Mouse (Mus musculus): Measurements from ENCODE around the gene Morn2. TPM values are rescaled to one million over a fixed set of nuclear protein-coding genes. Genes with fewer than 3 reads are reported as not detected.

Morn2 gene
- polyA plus RNA-seq, 1 experiment from 2014 or later: 48.7 TPM

DNA sequence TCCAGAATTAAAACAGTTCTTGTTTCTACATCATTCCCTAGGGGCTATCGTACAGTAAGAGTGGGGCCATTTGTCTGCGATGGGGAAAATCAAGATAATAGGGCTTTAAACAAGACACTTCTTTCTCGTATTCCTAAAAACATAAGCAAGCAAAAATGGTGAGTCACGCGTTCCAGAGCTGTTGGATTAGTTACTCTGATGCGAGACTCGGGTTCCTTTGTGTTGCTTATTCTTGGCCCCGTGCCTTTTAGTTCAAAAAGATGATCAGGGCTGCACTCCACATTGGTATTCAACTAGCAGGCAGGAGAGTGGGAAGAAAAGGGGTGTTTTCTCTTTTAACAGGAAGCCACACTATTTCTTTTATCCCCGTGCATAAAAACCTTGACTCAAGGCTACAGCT, 21.8 kb downstream of the Morn2 start:
- Histone ChIP-seq H3K9ac (ENCODE audit: low read depth, low read length) (no peak overlapping the region), H3K27ac (ENCODE audit: low read length) (no peak overlapping the region), H3K27me3 (ENCODE audit: control insufficient read depth, insufficient read depth, low read depth, low read length) (no peaks in the 10 kb centered on the region), H3K4me3 (ENCODE audit: low read depth, low read length) (no peak overlapping the region), H3K4me1 (ENCODE audit: control insufficient read depth, insufficient read depth, low read length) (peaks cover 5% of the 10 kb centered on the region), H3K4me2 (ENCODE audit: low read length) (no peak overlapping the region), H3K36me3 (ENCODE audit: control insufficient read depth, insufficient read depth, low read length) (no peaks in the 10 kb centered on the region), H3K9me3 (replicated peaks; ENCODE audit: control insufficient read depth, low read length, poor library complexity, severe bottlenecking) (no peaks in the 10 kb centered on the region)
- 43% methylated on average over 9 of the region's 9 CpGs for WGBS
- ATAC-seq: peak; percentile 58; the same call in 1 of the 2 replicates

DNA sequence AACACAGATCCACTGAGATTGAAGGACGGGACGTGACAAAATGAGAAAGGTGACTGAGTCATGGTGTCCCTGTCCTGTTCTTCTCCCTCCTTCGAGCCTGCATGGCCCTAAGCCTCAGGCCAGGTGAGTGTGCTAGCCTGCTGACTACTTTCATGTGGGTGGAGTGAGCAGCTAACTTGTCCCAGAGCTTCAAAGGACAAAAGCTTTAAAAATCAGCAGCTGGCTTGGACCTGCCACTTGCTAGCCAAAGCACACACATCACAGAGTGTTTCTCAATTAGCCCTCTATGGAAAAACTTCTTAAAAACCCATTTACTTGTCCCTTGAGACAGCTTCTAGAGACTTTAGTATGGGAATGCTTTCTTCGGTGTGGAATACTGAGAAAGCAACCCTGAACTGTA, 22.4 kb downstream of the Morn2 start:
- Histone ChIP-seq H3K4me3 (ENCODE audit: low read depth, low read length) (no peak overlapping the region), H3K4me1 (ENCODE audit: control insufficient read depth, insufficient read depth, low read length) (peaks cover 5% of the 10 kb centered on the region), H3K36me3 (ENCODE audit: control insufficient read depth, insufficient read depth, low read length) (no peaks in the 10 kb centered on the region), H3K9ac (ENCODE audit: low read depth, low read length) (no peak overlapping the region), H3K9me3 (replicated peaks; ENCODE audit: control insufficient read depth, low read length, poor library complexity, severe bottlenecking) (no peaks in the 10 kb centered on the region), H3K27ac (ENCODE audit: low read length) (no peak overlapping the region), H3K4me2 (ENCODE audit: low read length) (no peak overlapping the region), H3K27me3 (ENCODE audit: control insufficient read depth, insufficient read depth, low read depth, low read length) (no peaks in the 10 kb centered on the region)
- no peak for ATAC-seq
- WGBS: 85% methylated on average over 4 of the region's 4 CpGs

DNA sequence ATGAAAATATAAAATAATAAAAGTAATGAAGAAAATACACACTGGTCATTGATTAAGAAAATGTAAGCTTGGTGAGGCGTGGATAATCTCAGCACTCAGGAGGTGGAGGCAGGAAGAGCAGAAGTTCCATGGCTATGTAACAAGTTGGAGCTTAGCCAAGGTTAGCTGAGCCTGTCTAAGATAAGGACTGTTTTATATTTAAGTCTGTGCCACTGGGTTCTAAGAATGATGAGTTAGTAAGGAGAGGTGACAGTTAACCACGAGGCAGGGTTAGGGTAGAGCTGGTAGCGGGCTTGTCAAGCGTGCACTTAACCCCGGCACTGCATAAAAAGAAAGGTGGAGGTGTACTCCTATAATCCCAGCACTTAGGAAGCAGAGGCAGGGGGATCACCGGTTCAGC, 32.2 kb downstream of the Morn2 start:
- no peaks in the 10 kb centered on the region for H3K27me3 ChIP-seq (ENCODE audit: control insufficient read depth, insufficient read depth, low read depth, low read length)
- no peak overlapping the region for H3K4me3 ChIP-seq (ENCODE audit: low read depth, low read length)
- no peak overlapping the region for H3K4me2 ChIP-seq (ENCODE audit: low read length)
- no peak for ATAC-seq
- no peaks in the 10 kb centered on the region for H3K4me1 ChIP-seq (ENCODE audit: control insufficient read depth, insufficient read depth, low read length)
- no peak overlapping the region for H3K9ac ChIP-seq (ENCODE audit: low read depth, low read length)
- no peaks in the 10 kb centered on the region for H3K9me3 ChIP-seq (replicated peaks; ENCODE audit: control insufficient read depth, low read length, poor library complexity, severe bottlenecking)
- WGBS: 93% methylated on average over 6 of the region's 6 CpGs
- H3K36me3 ChIP-seq (ENCODE audit: control insufficient read depth, insufficient read depth, low read length): no peaks in the 10 kb centered on the region
- no peak overlapping the region for H3K27ac ChIP-seq (ENCODE audit: low read length)

DNA sequence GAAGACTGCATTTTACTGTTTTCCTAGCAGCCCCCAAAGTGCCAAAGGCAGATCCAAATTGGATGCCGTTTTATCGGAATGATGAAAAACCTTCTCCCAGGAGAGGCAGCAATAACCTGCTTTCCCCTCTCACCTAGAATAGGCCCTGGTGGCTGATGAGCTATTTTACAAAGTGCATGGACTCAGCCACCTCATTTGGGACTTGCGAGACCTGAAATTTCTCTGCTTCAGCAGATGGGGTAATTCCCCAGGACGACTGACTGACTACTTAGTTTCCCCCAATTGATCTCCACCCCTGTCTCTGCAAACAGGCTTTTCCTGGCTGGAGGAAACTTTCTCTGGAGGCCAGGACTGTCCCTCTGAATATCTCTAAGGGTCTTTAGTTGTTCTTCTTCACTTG, 33.0 kb downstream of the Morn2 start:
- H3K4me3 ChIP-seq (ENCODE audit: low read depth, low read length): no peak overlapping the region
- H3K27ac ChIP-seq (ENCODE audit: low read length): no peak overlapping the region
- H3K36me3 ChIP-seq (ENCODE audit: control insufficient read depth, insufficient read depth, low read length): no peaks in the 10 kb centered on the region
- H3K4me1 ChIP-seq (ENCODE audit: control insufficient read depth, insufficient read depth, low read length): no peaks in the 10 kb centered on the region
- WGBS: 83% methylated on average over 4 of the region's 4 CpGs
- H3K9me3 ChIP-seq (replicated peaks; ENCODE audit: control insufficient read depth, low read length, poor library complexity, severe bottlenecking): no peaks in the 10 kb centered on the region
- no peaks in the 10 kb centered on the region for H3K27me3 ChIP-seq (ENCODE audit: control insufficient read depth, insufficient read depth, low read depth, low read length)
- no peak overlapping the region for H3K9ac ChIP-seq (ENCODE audit: low read depth, low read length)
- ATAC-seq: no peak
- H3K4me2 ChIP-seq (ENCODE audit: low read length): no peak overlapping the region

DNA sequence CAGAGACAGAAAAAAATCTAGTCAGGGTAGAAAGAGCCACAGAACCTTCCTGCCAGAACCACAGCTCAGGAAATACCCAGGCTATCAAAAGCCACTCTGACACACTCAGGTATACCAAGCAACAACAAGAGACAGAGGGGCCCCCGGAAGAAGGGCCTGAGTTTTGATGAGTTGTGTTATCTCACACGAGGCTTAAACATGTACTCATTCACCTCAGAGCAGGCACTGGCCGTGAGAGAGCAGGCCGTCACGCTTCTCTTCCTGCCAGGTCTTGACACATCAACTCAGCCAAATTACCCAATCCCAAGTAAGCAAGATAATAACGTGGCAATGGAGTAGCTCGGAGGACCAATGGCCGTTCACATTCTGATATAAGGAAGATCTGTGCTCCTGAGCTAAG, 33.7 kb downstream of the Morn2 start:
- Histone ChIP-seq H3K36me3 (ENCODE audit: control insufficient read depth, insufficient read depth, low read length) (no peaks in the 10 kb centered on the region), H3K9me3 (replicated peaks; ENCODE audit: control insufficient read depth, low read length, poor library complexity, severe bottlenecking) (no peaks in the 10 kb centered on the region), H3K4me1 (ENCODE audit: control insufficient read depth, insufficient read depth, low read length) (no peaks in the 10 kb centered on the region), H3K4me2 (ENCODE audit: low read length) (no peak overlapping the region), H3K9ac (ENCODE audit: low read depth, low read length) (no peak overlapping the region), H3K27ac (ENCODE audit: low read length) (no peak overlapping the region), H3K4me3 (ENCODE audit: low read depth, low read length) (no peak overlapping the region), H3K27me3 (ENCODE audit: control insufficient read depth, insufficient read depth, low read depth, low read length) (no peaks in the 10 kb centered on the region)
- WGBS: 81% methylated on average over 8 of the region's 8 CpGs
- no peak for ATAC-seq

DNA sequence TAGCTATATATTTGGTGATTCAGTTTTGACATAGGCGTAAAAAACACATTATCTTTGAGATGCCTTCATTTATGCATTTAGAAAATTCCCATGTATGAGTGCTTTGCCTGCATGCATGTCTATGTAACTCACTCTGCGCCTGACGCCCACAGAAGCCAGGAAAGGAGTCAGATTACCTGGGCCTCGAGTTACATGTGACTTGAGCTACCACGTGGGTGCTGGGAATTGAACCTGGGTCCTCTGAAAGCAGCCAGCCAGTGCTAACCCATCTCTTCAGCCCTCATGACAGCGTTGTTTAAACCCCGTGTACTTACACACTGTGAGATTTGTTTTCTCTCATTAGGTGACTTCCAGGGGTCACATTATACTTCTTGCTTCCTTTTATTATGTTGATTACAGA, 34.5 kb downstream of the Morn2 start:
- Histone ChIP-seq H3K9me3 (replicated peaks; ENCODE audit: control insufficient read depth, low read length, poor library complexity, severe bottlenecking) (no peaks in the 10 kb centered on the region), H3K4me3 (ENCODE audit: low read depth, low read length) (no peak overlapping the region), H3K9ac (ENCODE audit: low read depth, low read length) (no peak overlapping the region), H3K4me2 (ENCODE audit: low read length) (no peak overlapping the region), H3K27me3 (ENCODE audit: control insufficient read depth, insufficient read depth, low read depth, low read length) (no peaks in the 10 kb centered on the region), H3K27ac (ENCODE audit: low read length) (no peak overlapping the region), H3K36me3 (ENCODE audit: control insufficient read depth, insufficient read depth, low read length) (no peaks in the 10 kb centered on the region), H3K4me1 (ENCODE audit: control insufficient read depth, insufficient read depth, low read length) (no peaks in the 10 kb centered on the region)
- no peak for ATAC-seq
- WGBS: 89% methylated on average over 7 of the region's 7 CpGs

DNA sequence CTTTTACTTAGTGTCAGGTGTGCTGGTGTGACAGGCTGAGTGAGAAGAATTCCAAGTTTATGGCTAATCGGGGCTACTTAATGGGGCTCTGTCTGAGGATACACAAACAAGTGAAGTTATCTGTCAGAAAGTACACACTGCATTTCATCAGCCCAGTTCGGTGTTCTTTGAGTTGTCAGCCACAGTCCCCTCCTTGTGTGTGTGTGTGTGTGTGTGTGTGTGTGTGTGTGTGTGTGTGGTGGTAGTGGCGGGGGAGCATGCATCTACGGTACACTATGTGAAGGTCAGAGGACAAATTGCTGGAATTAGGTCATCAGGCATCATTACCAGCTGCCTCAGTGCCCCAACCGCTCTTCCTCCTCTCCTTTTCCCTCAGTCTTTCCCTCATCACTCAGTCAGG, 35.5 kb downstream of the Morn2 start:
- Histone ChIP-seq H3K9ac (ENCODE audit: low read depth, low read length) (no peak overlapping the region), H3K4me1 (ENCODE audit: control insufficient read depth, insufficient read depth, low read length) (no peaks in the 10 kb centered on the region), H3K9me3 (replicated peaks; ENCODE audit: control insufficient read depth, low read length, poor library complexity, severe bottlenecking) (no peaks in the 10 kb centered on the region), H3K36me3 (ENCODE audit: control insufficient read depth, insufficient read depth, low read length) (no peaks in the 10 kb centered on the region), H3K27me3 (ENCODE audit: control insufficient read depth, insufficient read depth, low read depth, low read length) (no peaks in the 10 kb centered on the region), H3K27ac (ENCODE audit: low read length) (no peak overlapping the region), H3K4me2 (ENCODE audit: low read length) (no peak overlapping the region), H3K4me3 (ENCODE audit: low read depth, low read length) (no peak overlapping the region)
- ATAC-seq: no peak
- 82% methylated on average over 5 of the region's 5 CpGs for WGBS

DNA sequence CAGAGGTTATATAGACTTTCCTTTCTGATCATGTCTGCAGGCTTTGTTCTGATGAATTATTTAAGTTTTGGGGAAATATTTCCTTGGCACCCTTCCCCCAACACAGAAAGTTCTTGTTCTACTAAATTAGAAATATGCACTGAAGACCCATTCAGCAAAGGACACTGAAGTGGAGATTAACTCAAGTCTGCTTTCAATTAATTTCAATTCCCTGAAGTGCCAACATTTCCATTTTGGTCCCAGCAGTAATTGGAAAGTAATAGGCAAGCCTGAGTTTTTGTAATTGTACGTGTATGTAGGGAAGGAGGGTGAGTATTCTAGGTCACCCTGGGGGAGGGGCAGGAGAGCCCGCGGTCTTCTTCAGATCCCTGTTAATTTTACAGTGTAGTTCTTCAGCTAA, 36.4 kb downstream of the Morn2 start:
- H3K9me3 ChIP-seq (replicated peaks; ENCODE audit: control insufficient read depth, low read length, poor library complexity, severe bottlenecking): no peaks in the 10 kb centered on the region
- H3K4me2 ChIP-seq (ENCODE audit: low read length): no peak overlapping the region
- ATAC-seq: no peak
- H3K4me1 ChIP-seq (ENCODE audit: control insufficient read depth, insufficient read depth, low read length): no peaks in the 10 kb centered on the region
- 74% methylated on average over 3 of the region's 3 CpGs for WGBS
- H3K4me3 ChIP-seq (ENCODE audit: low read depth, low read length): no peak overlapping the region
- H3K9ac ChIP-seq (ENCODE audit: low read depth, low read length): no peak overlapping the region
- H3K27me3 ChIP-seq (ENCODE audit: control insufficient read depth, insufficient read depth, low read depth, low read length): no peaks in the 10 kb centered on the region
- no peak overlapping the region for H3K27ac ChIP-seq (ENCODE audit: low read length)
- no peaks in the 10 kb centered on the region for H3K36me3 ChIP-seq (ENCODE audit: control insufficient read depth, insufficient read depth, low read length)

DNA sequence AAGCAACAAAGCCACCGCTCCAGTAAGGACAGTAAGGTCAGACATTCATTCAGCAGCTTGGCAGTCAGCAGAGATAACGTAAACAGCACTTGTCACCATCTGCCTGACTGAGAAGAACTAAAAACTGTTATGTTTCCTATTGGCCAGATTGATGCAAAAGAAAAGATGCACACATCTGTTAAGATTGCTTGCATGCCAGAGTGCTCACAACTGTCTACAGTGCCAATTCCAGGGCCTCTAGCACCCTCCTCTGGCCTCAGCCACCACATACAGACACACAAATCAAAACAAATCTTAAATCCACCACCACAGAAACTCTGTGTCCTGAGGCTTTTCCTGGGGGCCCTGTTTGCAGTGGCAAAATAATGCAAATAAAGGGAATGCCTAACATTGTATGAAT, 42.4 kb downstream of the Morn2 start:
- no peak overlapping the region for H3K27ac ChIP-seq (ENCODE audit: low read length)
- WGBS: 87% methylated on average over 2 of the region's 2 CpGs

DNA sequence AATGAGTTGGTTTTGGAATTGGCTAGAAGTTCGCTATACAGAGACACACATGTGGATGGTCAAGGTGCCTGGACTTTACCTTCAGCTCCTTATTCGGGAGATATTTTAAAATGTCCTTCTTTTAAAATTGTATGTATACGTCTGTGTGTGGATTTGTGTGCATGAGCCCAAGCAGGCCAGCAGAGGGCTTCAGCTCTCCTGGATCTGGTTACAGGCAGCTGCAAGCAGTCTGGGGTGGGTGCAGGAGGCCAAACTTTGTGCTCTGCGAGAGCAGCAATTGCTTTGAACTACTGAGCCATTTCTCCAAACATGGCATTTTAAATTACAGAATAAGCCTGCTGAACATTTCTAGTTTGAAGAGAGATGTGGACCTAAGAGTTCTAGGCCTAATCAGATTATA, 55.3 kb downstream of the Morn2 start:
- Histone ChIP-seq H3K27me3 (ENCODE audit: control insufficient read depth, insufficient read depth, low read depth, low read length) (no peaks in the 10 kb centered on the region), H3K9ac (ENCODE audit: low read depth, low read length) (no peak overlapping the region), H3K4me1 (ENCODE audit: control insufficient read depth, insufficient read depth, low read length) (no peaks in the 10 kb centered on the region), H3K36me3 (ENCODE audit: control insufficient read depth, insufficient read depth, low read length) (no peaks in the 10 kb centered on the region), H3K27ac (ENCODE audit: low read length) (no peak overlapping the region), H3K4me3 (ENCODE audit: low read depth, low read length) (no peak overlapping the region), H3K9me3 (replicated peaks; ENCODE audit: control insufficient read depth, low read length, poor library complexity, severe bottlenecking) (no peaks in the 10 kb centered on the region), H3K4me2 (ENCODE audit: low read length) (no peak overlapping the region)
- ATAC-seq: no peak
- 78% methylated on average over 4 of the region's 4 CpGs for WGBS

More for the DNA sequence above, 42.4 kb downstream of the Morn2 start:
- Histone ChIP-seq H3K9ac (ENCODE audit: low read depth, low read length) (no peak overlapping the region), H3K4me3 (ENCODE audit: low read depth, low read length) (no peak overlapping the region), H3K36me3 (ENCODE audit: control insufficient read depth, insufficient read depth, low read length) (no peaks in the 10 kb centered on the region), H3K4me1 (ENCODE audit: control insufficient read depth, insufficient read depth, low read length) (no peaks in the 10 kb centered on the region), H3K27me3 (ENCODE audit: control insufficient read depth, insufficient read depth, low read depth, low read length) (no peaks in the 10 kb centered on the region), H3K4me2 (ENCODE audit: low read length) (no peak overlapping the region), H3K9me3 (replicated peaks; ENCODE audit: control insufficient read depth, low read length, poor library complexity, severe bottlenecking) (no peaks in the 10 kb centered on the region)
- no peak for ATAC-seq
